Mouse (Mus musculus): ENCODE results near the gene Msi2. TPM values are rescaled to one million over a fixed set of nuclear protein-coding genes. Genes with fewer than 3 reads are reported as not detected.

Gene Msi2
- total RNA-seq, 2 experiments from 2014 or later: 218 to 219 TPM

DNA sequence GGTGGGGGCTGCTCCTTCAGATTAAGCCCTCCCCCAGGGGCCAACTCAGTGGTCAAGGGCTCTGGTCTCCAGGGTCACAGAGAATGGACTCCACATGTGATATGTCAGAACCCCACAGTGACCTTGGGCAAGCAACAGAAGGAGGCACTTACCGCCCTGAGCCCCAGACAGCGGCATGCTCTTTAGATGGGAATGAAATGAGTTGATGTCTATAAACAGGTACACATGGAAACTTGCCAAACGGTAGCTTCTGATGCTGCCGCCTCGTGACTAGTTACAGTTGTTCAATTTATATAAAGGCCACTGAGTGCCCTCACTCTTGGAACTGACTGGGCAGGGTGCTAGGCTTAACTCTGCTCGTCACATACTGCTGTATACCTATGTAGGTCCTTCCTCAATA lies 215.7 kb downstream of the Msi2 start:
- peak; percentile 49 to 78 for DNase-seq
- intact Hi-C loops (cut with DNase I): no loop called here

DNA sequence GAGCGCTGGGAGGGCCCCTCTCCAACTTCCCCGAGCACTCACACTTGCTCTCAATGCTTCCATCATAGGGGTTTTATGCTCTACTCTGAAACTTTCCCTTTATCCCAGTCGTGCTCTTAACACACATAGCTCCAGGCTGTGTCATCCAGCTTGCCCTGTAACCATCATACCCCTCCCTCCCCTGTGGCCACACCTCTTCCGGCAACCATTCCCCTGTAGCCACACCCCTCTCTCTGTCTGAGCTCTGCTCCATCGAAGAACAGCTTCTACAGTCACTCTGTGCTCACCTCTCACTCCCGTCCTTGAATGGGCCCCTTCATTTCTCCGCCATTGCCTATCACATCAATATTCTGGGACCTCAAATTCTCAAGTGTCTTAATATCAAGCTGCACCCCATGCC lies 219.8 kb downstream of the Msi2 start:
- intact Hi-C loops (cut with DNase I): no loop called here
- DNase-seq: no peak

DNA sequence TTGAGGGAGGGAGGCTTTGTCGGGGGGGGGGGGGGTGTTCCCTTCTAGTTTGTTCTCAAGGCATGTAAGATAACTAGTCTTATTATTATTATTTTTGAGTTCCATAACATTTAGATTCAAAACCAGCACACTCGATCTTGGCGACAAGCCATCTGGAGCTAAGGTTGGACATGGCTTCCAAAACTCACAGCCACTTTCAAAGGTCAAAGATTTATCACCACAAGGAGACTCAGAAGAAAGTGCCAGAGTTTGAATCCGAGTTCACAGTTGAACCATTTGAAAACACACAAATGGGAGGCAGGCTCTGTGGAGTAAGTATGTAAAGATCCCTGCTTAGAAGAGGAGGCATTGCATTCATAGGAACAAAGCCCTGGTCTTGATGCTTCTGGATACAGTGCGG lies 221.9 kb downstream of the Msi2 start:
- DNase-seq: peak in 1 of 2 experiments; percentile 62
- intact Hi-C loops (cut with DNase I): no loop called here

DNA sequence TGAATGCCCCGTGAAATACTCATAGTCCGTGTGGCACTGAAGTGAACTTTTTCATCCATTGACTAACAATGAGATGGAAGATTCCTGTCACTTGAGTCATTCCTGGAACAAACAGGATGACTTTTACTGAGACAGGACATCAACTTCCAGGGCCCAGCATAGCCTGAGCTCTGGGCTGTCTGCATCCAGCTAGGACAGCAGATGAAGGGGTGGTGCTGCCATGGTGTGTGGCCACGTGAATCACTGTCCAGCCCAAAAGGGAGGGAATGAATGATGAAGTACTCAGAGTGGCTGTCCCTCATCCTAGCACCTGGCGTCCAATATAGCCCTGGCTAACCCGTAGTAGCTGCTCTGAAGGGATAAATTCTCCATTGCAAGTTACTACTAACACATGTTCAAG lies 222.6 kb downstream of the Msi2 start:
- DNase-seq: no peak
- intact Hi-C loops (cut with DNase I): no loop called here

DNA sequence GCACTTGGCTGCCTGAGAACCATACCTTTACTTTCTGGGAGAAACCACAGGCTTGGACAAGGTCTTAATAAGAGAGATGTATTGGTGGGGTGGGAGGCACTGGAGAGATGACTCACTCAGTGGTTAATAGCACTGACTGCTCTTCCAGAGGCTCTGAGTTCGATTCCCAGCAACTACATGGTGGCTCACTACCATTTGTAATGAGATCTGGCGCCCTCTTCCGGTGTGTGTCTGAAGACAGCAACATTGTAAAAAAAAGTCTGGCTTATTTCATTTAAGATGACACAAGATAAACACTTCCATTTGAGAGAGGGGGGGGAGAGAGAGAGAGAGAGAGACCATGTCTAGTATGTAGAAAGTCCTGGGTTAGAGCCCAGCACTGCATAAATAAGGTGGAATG lies 223.3 kb downstream of the Msi2 start:
- no peak for DNase-seq
- intact Hi-C loops (cut with DNase I): no loop called here

DNA sequence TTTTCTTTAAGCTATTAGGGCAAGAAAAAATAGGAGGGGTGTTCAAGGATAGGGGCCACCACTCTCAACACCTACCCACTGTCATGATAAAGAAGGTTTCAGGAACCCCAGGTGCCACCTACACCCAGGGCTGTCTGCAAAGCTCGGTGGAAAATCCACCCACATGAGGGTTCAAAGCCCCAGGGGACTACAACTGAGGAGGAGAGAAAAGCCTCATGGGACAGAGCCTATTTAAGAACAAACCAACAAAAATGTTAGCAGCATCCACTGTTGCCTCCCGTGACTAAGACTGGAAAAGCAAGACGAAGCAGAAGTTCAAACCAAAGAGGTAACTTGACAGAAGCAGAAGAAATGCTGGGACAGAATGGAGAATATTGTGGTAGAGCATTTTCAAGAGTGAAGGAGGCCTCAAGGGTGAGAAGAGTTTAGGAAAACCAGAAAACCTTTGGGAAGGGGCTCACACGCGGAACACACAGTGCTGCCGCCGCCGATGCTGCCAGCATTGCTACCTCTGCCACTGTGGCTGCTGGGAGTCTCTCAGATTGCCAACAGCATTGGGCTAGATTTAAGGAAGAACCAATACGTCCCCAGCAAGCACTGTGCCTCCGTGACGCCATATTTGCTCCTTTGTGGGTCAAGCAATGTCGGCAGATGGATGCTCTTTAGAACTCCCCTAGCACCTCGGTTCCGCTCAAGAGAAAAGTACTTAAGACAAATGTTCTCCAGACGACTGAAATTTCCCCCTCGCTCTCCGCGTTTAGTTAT lies 224.3 kb downstream of the Msi2 start:
- intact Hi-C loops (cut with DNase I): no loop called here
- no peak for DNase-seq

DNA sequence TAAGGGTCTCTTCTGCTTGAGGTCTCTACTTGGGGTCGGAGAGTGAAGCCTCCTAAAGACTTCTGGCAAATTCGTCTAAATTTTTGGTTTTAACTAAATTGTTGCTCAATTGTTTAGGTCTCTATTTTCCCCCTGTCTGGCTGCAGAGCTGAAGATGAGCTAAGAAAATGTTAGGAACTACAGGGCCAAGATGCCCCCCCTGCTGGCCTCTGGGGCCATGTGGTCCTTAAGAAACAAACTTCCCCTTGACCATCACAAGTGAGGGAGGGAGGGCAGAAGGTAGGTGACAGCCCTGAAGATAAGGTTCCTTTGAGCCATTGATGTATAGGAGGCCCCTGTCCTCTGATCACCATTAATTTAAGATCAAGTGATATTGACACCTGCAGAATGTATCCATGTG lies 225.7 kb downstream of the Msi2 start:
- intact Hi-C loops (cut with DNase I): no loop called here
- DNase-seq: no peak

DNA sequence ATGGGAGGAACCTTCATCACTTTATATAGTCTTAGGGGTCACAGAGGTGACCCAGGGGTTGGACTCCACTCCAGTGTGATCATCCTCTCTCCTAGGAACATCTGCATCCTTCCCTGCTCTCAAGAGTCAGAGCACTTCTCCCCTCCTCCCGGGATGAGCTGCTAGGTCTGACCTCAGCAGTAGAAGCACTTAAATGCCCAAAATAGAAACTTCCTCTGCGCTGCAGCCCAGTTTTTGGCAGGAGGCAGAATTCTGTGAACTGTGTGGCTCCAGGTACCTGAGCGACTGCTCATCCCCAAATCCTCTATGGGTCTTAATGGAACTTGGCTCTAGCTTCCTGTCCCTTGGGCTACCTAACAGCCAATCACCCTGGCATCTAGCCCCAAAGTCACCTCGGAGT lies 228.3 kb downstream of the Msi2 start:
- intact Hi-C loops (cut with DNase I): loop anchor here (2.0 kb wide), 1 partner anchor 35 kb away; no protein-coding TSS in a partner anchor

DNA sequence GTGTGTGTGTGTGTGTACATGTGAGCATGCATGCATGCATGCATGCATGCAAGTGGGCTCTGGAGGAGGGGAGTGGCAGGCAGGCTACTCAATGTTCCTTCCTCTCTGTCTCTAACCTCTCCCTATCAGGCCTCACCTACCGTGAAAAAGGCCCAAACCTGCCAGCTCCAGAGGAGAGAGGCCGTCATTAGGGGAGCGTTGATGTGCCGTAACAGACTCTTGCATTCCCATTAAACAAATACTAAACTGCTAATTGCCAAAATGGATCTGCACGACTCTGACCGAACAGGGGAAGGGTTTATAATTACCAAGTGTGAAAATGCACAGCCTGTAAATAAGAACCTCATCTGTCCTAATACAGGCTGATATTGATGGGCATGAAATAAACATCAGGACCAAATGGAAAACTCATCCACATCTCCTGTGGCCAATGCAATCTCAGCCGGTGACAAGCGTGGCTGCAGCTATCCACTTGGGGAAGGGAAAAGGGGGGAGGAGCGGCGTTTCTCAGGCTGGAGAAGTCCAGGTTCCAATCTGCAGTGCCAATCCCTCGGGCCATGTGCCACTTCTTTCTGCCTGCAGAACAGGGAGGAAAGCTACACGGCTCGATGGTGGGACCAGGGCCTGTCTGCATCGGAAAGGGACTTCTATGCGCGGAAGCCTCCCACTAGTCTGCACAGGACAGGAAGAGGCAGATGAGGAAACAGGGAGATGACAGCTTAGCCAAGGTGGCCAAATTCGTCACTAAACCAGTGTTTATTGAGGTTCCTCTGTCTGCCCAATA lies 229.2 kb downstream of the Msi2 start:
- intact Hi-C loops (cut with DNase I): loop anchor here (2.0 kb wide), 1 partner anchor 36 kb away; no protein-coding TSS in a partner anchor
- peak; percentile 57 to 65 for DNase-seq

More for the DNA sequence above, 228.3 kb downstream of the Msi2 start:
- peak; percentile 55 to 65 for DNase-seq

DNA sequence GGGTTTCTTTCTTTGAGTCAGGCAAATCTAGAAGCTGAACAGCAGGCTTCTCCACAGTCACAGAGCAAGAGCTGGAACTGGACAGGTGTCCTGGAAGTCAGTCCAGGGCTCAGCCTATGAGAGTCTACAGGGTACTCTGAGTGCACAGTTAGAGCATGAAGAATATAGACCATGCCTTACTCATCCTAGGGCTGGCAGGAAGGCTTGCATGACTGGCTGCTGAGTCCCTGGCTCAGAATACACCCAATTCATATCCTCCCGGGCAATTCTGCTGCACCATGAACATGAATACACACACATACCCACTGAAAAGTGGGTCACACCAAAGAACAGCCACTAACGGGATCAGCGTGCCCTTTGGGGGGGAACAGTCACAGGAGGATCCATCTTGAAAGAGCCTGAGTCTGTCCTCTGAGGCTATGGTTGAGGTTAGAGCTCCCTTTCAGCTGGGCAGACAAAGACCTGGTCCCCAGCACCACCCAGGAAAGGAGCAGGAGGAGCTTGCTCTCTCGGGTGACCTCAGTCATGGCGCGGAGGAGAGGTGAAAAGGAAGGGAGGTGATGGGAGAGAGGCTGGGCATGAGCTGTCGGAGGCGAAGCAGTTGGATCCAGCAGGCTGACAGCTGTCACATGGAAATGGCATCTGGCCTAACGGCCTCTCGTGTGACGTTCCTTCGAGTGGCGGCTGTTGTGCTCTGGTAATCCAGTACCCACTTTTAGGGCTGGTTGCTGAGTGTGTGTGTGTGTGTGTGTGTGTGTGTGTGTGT lies 230.0 kb downstream of the Msi2 start:
- DNase-seq: peak in 1 of 2 experiments; percentile 57
- intact Hi-C loops (cut with DNase I): loop anchor here (2.0 kb wide), 1 partner anchor 36 kb away; no protein-coding TSS in a partner anchor

DNA sequence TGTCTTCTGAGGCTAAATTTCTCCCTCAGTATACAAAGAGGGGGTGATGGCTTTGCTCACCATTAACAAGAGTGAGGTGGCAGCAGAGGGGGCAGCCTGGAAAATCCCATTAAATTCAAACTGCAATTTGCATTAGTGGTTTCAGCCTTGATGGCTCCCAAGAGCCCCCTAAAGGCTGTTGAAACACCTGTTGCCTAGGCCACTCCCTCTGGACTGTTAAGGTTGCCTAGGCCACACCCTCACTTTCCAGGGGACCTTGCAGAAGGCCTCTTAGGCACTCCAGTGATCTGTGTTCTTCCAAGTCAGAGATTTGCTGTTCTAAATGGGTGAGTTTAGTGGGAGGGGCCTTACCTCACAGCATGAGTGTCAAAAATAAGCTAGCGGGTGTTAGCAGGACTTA lies 232.3 kb downstream of the Msi2 start:
- intact Hi-C loops (cut with DNase I): no loop called here

DNA sequence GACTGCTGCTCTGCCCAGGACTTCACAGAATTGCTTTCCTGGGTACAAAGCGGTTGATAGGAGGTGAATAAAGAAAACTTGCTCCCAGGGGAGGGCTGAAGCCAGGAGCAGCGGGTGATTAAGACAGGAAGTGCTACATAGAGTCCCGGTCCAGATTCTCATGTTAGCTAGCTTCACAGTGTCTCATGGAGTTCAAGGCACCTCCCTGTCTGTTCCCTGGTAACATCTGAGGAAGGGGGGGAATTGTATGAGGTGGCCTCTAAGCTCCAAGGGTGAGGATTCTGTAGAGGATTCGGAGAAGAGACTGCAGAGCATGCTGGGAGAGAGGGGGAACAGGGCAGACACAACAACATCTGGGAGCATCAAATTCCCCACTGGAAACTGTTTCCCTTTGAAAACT lies 233.2 kb downstream of the Msi2 start:
- intact Hi-C loops (cut with DNase I): no loop called here
- no peak for DNase-seq

More for the DNA sequence above, 232.3 kb downstream of the Msi2 start:
- DNase-seq: no peak

DNA sequence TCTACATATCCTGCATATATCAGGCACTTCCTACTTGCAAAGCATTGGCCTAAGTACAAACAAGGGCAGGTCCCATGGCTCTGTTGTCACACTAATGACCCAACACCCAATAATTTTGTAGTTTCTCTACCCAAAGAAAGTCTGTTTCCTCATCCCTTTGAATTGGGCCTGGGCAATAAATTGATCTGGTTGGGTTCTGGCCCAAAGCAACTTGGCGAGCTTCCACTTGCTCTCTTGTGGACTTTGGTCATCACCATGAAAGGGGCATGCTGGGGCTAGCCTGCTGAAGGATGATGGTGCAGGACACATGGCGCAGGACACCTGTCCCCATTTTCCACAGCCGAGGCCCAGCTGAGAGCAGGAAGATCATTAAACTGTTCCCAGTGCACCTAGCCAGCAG lies 234.3 kb downstream of the Msi2 start:
- intact Hi-C loops (cut with DNase I): no loop called here
- no peak for DNase-seq

DNA sequence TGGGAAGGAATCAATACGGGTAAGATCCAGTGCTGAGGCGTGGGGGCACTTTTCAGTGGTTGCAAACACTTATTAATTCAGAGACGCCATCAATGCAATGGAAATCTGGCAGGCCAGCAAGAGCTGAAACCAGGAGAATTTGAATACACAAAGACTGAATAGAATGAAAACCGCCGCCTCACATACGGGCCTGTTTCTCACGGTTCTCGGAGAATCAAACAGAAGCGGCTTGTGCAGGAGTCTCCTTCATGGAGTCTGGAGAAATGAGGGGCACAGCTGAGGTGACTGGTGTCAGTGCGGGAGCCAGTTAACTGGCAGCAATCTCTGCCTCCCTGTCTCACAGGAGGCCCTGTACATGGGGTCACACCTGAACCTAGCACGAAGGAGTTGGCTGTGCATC lies 235.7 kb downstream of the Msi2 start:
- no peak for DNase-seq
- intact Hi-C loops (cut with DNase I): no loop called here

DNA sequence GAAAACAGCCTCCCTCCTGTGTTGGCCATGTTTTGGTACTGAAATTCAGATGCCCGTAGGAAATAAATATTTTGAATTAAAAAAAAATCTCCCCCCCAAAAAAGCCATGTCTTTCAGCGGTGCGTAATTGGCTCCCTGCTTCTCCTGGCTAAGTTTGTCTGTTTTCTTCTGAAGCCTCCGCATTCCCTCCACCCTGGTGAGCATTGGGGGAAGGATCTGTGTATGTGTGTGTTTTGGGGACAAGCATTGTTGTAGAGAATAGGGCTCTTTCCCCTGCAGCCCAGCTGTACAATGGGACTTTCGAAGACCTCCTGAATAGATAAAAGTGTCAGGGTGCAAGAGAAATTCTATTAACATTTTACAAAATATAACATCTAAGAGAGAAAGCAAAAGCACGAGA lies 236.1 kb downstream of the Msi2 start:
- intact Hi-C loops (cut with DNase I): no loop called here

DNA sequence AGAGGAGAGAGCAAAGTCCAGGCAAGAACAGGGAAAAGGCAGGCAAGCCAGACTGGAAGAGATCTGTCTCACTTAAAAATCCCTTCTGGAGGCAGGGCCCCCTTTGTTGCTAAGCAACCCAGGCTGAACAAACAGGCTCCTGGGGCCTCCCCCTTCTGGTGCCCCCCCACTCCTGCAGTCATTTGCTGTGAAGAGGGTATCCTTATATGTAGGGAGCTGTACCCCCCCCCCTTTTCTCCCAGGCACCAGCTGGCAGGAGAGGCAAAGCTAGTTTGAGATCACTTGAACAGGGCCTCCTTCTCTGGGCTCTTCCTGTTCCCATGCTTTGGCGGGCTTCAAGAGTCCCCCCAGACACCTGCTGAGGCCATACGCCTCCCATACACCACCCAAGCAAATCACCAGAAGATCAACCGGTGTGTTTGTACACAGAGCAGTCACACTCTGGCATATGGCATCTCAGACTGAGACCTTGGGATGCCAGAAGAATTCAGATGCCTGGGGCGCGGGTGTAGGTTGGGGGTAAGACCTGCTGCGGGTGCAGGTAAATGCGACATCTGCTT lies 236.6 kb downstream of the Msi2 start:
- DNase-seq: no peak
- intact Hi-C loops (cut with DNase I): no loop called here

More for the DNA sequence above, 236.1 kb downstream of the Msi2 start:
- no peak for DNase-seq

DNA sequence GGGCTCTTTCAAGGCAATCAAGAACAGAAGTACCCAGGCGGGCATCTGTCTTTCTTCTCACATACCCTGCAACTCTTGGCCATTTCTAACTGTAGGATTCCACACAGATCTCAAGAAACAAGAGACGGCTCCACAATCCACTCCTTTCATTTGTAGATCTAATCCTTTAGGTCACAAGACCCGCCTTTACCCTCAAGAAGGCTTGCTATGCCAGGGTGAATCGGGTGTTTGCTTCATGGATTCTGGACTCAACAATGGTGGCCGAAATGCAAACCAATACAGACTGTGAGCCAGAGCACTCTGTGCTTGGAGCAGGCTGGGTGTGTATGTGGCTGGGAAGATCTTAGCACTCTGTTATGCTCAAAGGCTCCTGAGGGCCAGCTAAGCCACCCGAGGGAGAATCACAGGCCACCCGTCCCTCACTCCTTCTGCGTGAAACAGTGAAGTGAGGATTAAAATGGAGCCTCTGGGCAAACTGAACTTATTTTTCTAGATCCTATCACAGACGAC lies 237.2 kb downstream of the Msi2 start:
- intact Hi-C loops (cut with DNase I): no loop called here
- DNase-seq: no peak

DNA sequence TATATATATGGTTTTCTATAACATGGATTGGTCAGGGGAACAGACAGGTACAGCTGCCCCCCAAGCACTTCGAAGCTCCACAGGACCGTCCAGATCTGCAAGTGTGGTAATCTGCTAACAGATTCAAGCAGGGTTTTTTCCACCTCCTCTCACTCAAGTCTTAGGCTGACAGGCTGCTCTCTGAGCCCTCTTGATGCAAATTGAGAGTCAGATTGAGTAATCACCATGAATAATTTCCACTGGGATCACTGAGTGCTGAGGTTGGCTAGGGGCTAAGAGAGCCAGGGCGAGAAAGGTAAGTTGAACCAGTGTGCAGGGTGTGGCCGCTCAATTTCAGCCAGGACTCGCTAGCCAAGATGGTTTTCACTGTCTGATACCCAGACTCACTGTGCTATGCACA lies 238.8 kb downstream of the Msi2 start:
- intact Hi-C loops (cut with DNase I): no loop called here
- DNase-seq: no peak

DNA sequence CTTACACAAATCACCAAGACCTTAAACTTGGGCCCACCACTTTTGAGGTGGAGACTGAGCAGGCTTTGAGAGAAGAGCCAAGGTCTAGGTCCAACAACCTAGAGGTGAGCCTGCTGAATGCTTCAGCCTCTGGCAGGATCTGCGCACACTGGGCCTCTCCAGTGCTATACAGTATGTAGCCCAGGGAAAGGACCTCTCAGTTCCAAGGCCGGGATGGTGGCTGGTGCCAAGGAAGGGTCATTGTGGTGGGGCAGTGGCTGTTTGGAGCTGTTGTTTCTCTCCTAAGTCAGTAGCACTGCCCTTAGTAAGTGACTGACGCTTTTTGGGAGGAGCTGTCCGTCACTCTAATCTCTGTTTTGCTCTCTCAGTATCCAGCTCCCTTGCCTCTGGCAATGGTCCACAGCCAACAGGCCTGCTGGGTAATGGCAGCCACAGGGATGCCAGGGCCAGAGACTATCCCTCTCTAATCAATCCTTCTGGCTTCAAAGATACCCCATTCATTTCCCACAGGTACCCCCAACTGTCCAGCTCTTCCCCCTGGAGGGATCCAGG lies 243.3 kb downstream of the Msi2 start:
- DNase-seq: peak; percentile 56 to 75
- intact Hi-C loops (cut with DNase I): loop anchor here (5.0 kb wide), 1 partner anchor 47 kb away; no protein-coding TSS in a partner anchor

DNA sequence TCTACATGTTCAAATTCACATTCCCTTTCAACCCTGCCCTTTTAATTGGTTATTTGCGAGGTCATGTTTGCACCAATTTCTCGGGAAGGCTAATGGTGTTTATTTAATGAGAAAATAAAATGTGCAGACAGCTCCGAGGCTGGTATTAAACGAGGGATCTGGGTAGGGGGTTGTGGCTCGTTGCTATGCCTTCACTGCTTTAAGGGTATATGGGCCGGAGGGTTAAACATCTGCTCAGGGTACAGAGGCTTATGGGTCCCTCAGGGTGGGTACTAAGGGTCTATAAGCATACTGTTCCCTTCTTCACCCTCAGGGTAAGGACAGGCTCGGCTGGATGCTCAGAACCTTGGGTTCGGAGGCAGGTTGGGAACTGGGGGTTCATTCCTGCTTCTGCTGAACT lies 245.6 kb downstream of the Msi2 start:
- intact Hi-C loops (cut with DNase I): loop anchor here (5.0 kb wide), 1 partner anchor 50 kb away; no protein-coding TSS in a partner anchor
- DNase-seq: no peak

Measured in heart, postnatal 10 days (tissue).